Mouse (Mus musculus) gastrocnemius, adult 18-20 months (tissue): ENCODE measurements around the gene Tmed10. TPM values are rescaled to one million over a fixed set of nuclear protein-coding genes. Genes with fewer than 3 reads are reported as not detected.

ENCODE experiments used
- DNase-seq: peaks from one replicate; pipeline ENCODE4 v3.0.0; 2021; ENCODE audit warnings: low spot score
- total RNA-seq, 2 experiments: library from RNA; stranded (reverse); gene quantifications; 2 replicates each; pipeline ENCODE4 v1.2.3; 2021

The Tmed10 gene
- total RNA-seq, 2 experiments from 2014 or later = 121 to 123 TPM

GRCm38 (mm10) chr12:85378271-85378670 lies 3.6 kb upstream of the Tmed10 start:
- no peak for DNase-seq

GRCm38 (mm10) chr12:85373591-85374560 lies 771 bp downstream of the Tmed10 start:
- peak; percentile 66 for DNase-seq

GRCm38 (mm10) chr12:85372068-85372665 lies 2.5 kb downstream of the Tmed10 start:
- DNase-seq = no peak

- DNase-seq = no peak
Observed at GRCm38 (mm10) chr12:85368441-85369063, 6.1 kb downstream of the Tmed10 start.

- DNase-seq = no peak
Observed at GRCm38 (mm10) chr12:85366271-85366670, 8.4 kb downstream of the Tmed10 start.

GRCm38 (mm10) chr12:85362510-85362909 lies 12.1 kb downstream of the Tmed10 start:
- DNase-seq = no peak

- DNase-seq = no peak
Observed at GRCm38 (mm10) chr12:85361580-85361979, 13.1 kb downstream of the Tmed10 start.

- no peak for DNase-seq
Observed at GRCm38 (mm10) chr12:85361165-85361564, 13.5 kb downstream of the Tmed10 start.

GRCm38 (mm10) chr12:85354061-85354460 lies 20.6 kb downstream of the Tmed10 start:
- no peak for DNase-seq

- no peak for DNase-seq
Observed at GRCm38 (mm10) chr12:85350407-85351232, 24.0 kb downstream of the Tmed10 start.

GRCm38 (mm10) chr12:85348338-85348737 lies 26.3 kb downstream of the Tmed10 start:
- DNase-seq = no peak

- DNase-seq = no peak
Observed at GRCm38 (mm10) chr12:85347196-85347595, 27.5 kb downstream of the Tmed10 start.

- peak; percentile 77 for DNase-seq
Observed at GRCm38 (mm10) chr12:85346374-85346773, 28.3 kb downstream of the Tmed10 start.

- DNase-seq = no peak
Observed at GRCm38 (mm10) chr12:85345559-85345958, 29.1 kb downstream of the Tmed10 start.

- no peak for DNase-seq
Observed at GRCm38 (mm10) chr12:85344252-85344651, 30.4 kb downstream of the Tmed10 start.

- no peak for DNase-seq
Observed at GRCm38 (mm10) chr12:85342310-85342709, 32.3 kb downstream of the Tmed10 start.

GRCm38 (mm10) chr12:85341131-85341530 lies 33.5 kb downstream of the Tmed10 start:
- DNase-seq = peak; percentile 66

GRCm38 (mm10) chr12:85339947-85340346 lies 34.7 kb downstream of the Tmed10 start:
- DNase-seq = no peak

GRCm38 (mm10) chr12:85339243-85339729 lies 35.4 kb downstream of the Tmed10 start, which contains the start of gene Nek9:
Nek9 (minus strand) TSS chr12:85339362.
- DNase-seq = peak; percentile 95

- no peak for DNase-seq
Observed at GRCm38 (mm10) chr12:85338815-85339214, 35.8 kb downstream of the Tmed10 start.
